Mouse (Mus musculus): ENCODE results near the gene Wnk1.
A peak's percentile ranks its signal among the peaks of the same experiment; 100 is the strongest.

Gene Wnk1

GRCm38 (mm10) chr6:120040557-120040857 is 2.0 kb upstream of the Wnk1 start:
- no peak for DNase-seq (ENCODE audit: low read depth, low spot score)

DNA sequence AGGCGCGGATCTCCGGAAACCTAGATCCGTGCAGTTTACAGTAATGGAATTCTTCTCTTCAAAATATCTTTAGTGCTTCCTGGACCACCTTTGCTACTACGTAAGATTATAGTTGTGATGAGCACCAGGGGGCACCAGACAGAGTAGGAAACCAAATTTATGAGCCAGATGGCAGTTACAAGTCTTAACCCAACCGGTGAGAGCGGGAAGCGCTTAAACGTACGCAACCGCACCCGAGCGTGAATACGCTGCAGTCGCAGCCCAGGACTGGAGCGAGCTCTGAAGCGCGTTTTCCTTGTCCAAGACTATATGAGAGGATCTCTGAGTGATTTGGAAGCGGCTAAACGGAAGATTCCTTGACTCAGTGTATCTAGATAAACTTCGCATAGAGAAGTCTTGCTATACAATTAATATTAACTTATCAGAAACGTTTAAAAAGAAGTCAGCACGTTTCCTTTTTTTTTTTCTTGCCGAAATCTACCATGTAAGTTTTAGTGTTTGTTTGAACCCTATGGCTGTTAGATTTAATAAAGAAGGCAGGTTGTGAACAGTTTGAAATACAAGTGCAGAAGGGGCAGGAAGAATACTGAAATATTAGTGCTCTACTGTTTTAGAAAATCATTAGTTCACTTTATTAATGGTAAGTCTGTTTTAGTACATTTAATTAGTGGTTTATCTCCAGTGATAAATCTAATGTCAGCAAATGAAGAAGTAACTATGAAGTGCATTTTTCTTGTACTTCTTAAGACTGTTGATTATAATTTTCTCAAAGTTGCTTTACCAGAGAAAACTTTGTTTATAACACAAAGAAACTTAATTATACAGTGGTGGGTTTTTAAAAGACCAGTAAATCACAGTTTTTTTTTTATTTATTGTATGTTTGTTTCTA is 1.4 kb upstream of the Wnk1 start:
- peak; percentile 49 for DNase-seq (ENCODE audit: low read depth, low spot score)

DNA sequence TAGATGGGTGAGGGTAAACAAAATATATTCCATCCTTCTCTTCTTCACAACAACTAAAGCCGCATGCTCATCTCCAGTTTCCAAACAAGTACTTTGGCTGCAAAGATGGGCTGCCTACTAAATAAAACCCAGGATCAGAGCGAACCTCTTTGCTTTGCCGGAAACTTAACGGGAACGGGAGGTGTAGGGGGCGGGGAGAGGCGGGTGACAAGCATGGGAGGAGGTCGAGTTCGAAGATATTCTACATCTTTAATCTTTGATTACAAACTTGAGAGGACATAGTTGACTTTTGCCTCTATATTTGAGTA is 738 bp upstream of the Wnk1 start:
- no peak for DNase-seq (ENCODE audit: low read depth, low spot score)

DNA sequence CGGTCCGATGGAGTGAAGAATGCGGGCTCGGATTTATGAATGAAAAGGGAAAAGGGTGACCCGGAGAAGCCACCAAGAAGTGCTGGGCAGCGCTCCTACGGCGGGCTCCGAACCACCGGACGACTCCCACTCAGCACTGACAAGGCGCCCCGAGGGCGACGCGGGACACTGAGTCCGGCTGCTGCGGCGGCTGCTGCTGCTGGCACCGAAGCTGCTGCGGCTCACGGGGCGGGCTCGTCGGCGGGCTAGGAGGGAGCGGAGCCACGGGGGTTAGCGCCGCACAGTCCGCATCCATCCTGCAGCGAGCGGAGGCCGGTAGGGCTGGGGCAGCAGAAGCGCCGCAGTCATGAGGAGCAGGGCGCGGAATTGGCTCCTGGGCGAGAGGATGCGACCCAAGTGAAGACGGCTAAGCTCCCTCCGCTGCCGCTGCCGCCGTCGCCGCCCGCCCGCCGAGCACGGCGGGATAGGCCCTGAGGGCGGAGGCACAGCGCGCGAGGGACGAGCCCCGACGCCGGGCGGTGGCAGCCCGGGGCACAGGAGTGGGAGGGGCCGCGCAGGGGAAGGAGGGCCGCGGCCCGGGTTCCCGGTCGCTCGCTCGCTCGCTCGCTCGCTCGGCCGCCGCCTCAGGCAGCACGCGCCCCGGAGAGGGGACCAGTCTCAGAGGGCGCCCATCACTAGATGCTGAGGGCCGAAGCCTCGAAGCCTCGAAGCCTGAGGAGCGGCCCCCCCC is 671 bp downstream of the Wnk1 start:
- peak; percentile 58 for DNase-seq (ENCODE audit: low read depth, low spot score)

DNA sequence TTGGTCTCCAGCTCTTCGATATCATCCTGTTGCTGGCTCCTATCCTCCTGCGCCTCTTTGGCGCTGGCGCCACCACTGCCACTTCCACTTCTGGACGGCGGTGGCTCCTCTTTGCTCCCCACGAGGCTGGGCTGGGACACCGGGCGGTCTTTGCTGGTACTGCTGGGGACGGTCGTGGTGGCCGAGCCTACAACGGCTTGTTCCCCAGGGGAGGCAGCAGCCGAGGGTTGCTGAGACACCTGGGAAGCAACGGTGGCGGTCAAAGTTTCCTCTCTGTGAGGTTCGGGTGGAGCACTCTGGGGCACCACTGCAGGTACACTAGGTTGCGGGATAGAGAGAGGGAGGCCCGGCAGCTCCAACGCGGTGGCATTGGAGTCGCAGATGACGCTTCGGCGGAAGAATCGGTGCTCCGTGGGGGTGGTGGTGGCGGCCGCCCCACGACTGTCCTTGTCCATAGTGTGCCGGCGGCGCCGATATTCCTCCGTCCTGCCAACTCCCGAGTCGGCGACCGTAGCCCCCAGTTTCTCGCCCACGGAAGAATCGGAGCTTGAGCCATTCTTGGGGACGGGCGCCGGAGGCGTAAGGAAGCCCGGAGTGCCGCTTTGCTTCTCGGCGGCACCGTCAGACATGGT is 1.4 kb downstream of the Wnk1 start:
- DNase-seq (ENCODE audit: low read depth, low spot score) = no peak

- DNase-seq (ENCODE audit: low read depth, low spot score) = no peak
Measured at GRCm38 (mm10) chr6:120024577-120024976, 13.9 kb downstream of the Wnk1 start.

DNA sequence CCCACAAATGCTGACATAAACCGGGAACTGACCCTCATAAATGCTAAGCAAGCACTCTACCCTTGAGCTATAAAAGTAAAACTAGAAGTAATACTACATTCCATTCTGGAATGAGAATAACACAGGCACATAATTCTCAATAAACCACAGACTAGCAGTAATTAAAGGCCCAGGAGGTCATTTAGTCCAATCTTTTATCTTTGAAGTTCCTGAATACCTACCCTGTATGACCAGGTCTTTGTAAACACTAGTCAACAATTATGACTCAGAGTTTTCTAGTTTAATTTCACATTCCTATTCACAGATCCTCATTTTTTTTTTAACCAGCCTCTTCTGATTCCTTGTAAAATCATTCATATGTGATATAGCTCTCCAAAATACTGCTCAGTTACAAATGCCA is 14.7 kb downstream of the Wnk1 start:
- no peak for DNase-seq (ENCODE audit: low read depth, low spot score)

- DNase-seq (ENCODE audit: low read depth, low spot score) = no peak
Measured at GRCm38 (mm10) chr6:120022042-120022441, 16.4 kb downstream of the Wnk1 start.

GRCm38 (mm10) chr6:120019697-120020096 is 18.8 kb downstream of the Wnk1 start:
- DNase-seq (ENCODE audit: low read depth, low spot score) = no peak

DNA sequence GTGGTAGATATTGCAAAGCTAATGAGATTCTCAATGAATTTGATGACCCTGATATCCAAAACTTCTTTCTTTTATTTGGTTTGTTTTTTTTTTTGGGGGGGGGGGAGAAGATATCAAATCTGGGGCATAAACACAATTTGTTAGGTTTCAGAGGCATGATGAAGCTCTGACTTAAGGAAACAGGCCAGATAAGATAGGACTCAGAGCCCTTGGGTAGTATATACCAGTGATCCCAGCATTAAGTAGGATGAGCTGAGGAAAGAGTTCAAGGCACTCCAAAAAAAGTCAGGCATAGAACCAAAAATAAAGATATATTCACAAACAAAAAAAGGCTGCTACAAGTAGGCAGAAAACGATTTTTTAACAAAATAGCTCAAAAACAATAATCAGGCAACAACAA is 25.3 kb downstream of the Wnk1 start:
- DNase-seq (ENCODE audit: low read depth, low spot score) = no peak

GRCm38 (mm10) chr6:120011440-120011839 is 27.0 kb downstream of the Wnk1 start:
- DNase-seq (ENCODE audit: low read depth, low spot score) = no peak

DNA sequence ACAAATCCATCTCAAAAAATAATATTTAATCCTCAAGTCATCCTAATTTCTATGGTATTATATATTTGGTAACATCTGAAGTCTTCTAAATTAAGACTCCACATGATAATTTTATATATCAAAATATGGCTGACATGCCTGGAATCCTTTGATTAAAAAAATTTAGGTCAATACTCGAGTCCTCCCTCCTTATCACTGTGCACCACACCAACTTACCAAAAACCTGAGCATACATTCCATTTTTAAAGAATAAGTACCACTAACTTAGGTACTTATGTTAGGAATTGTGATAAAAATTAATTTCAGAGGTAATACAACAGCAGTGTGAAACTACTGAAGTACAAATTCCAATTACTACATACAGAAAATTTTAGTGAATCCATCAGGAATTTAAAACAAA is 27.5 kb downstream of the Wnk1 start:
- DNase-seq (ENCODE audit: low read depth, low spot score) = no peak

- DNase-seq (ENCODE audit: low read depth, low spot score) = no peak
Measured at GRCm38 (mm10) chr6:120010535-120010934, 27.9 kb downstream of the Wnk1 start.

GRCm38 (mm10) chr6:120001718-120002117 is 36.8 kb downstream of the Wnk1 start:
- peak; percentile 40 for DNase-seq (ENCODE audit: low read depth, low spot score)

GRCm38 (mm10) chr6:119996480-119996879 is 42.0 kb downstream of the Wnk1 start:
- DNase-seq (ENCODE audit: low read depth, low spot score) = no peak

DNA sequence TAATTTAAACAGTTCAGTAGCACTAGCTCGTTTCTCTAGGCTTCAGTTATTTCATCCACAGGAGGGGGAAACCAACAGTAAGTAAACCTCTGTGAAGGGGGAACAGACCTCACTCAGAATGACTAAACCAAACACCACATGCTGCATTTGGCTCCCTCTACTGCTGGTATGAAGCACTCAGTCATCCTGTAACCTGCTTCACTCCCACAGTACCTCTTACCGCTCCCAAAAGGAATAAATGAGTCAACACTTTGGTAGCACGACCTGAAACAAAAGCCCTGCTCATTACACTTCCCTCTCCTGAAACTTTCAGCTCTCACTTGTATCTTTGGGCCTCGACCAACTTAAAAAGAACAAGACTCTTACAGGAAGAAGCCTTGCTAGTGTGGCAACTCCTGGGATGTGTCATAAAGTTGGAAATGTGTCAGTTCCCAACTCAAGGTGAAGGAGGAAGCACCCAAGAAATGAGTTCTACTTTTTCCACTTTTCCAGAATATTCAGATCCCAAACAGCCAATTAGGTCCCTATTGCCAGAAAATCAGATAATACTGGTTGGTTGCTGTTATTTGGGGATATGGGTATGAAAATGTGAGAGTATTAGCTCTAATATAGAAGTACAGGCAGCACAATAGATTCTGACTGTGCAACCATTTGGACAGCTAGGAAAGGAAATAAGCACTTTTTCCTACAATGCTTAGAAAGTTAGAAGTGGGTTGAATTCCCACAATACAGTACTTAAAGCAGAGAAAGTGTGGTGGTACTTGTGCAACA is 114.1 kb downstream of the Wnk1 start:
- DNase-seq (ENCODE audit: low read depth, low spot score) = no peak

DNA sequence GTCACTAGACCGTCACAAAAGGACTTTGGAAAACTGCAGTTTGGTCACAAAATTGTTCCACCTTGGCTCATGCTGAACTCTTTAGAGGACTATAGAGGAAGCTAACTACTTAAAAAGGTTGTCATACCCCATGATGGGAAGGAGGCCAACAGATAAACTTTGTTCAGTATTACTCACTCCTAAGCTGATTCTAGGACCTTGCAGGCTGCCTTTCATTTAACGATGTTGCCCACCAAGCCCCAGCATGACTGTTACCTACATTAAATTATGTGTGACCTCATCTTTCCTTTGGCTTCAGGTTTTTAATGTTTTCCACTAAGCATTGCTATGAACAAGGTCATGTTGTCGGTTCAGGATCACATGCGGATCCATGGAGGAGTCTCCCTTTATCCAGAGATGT is 115.9 kb downstream of the Wnk1 start:
- DNase-seq (ENCODE audit: low read depth, low spot score) = no peak

DNA sequence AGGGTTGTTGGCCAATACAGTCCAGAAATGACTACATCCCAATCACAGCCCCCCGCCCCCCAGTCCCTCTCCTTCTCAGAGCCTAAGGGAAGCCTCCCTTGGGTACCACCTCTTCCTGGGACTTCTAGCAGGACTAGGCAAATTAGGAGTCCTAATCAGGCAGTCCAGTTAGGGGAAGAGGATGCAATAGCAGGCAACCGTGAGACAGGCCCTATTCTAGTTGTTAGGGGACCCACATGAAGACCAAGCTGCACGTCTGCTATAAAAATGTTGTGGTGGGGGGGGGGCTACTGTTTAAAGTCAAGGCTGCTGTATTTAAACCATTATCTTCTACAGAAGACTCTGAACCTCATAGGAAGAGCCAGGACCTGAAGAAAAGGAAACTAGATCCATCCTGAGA is 116.3 kb downstream of the Wnk1 start:
- DNase-seq (ENCODE audit: low read depth, low spot score) = no peak

DNA sequence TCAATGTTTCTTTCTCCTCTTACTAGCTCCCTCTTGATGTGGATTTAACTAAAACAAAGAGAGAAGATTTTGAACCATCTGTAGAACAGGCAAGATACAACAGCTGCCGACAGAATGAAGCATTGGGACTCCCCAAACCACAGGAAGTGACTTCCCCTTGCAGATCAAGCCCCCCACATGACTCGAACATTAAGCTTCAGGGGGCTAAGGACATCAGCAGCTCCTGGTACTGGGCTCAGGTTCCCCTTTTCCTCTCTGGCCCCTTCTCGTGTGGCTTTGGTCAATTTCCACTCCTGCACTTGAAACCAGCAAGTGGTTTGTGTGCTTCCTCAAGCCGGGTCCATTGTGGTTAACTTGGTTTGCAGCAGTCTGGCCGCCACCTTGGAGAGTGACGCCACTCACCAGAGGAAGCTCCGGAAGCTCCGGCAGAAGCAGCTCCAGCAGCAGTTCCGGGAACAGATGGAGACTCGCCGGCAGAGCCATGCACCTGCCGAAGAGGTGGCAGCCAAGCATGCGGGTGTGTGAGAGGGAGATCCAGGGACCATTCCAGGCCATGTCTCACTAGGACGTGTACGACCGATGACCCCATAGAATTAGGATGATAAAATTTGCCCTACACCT is 119.8 kb downstream of the Wnk1 start:
- DNase-seq (ENCODE audit: low read depth, low spot score) = no peak

DNA sequence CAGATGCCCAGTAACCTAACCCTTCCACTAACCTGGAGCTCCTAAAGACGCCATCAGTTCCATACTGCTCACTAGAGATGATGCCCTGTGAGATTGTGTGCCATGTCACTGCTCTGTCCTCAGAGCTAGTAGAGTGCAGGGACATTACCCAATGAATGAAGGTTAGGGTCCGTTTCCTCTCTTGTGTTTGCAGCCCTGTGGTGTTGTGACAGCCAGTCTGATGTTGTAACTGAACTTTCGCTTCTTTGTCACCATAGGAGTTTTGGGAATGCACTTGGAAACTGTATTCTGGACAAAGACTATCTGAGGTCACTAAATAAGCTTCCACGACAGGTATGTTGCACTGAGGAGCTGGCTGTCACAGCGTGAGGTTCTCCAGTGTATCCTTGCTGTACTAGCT is 122.8 kb downstream of the Wnk1 start:
- no peak for DNase-seq (ENCODE audit: low read depth, low spot score)

GRCm38 (mm10) chr6:119912046-119912445 is 126.4 kb downstream of the Wnk1 start:
- DNase-seq (ENCODE audit: low read depth, low spot score) = no peak

- DNase-seq (ENCODE audit: low read depth, low spot score) = no peak
Measured at GRCm38 (mm10) chr6:119905461-119905860, 133.0 kb downstream of the Wnk1 start.

Data from retina, adult 2 months (tissue).